Mouse (Mus musculus) frontal cortex, adult (tissue): ENCODE results near the gene Gprin3.
"Not testable (repeated sequence)": the region's sequence is repeated elsewhere in the genome, so short reads cannot be mapped to it uniquely, and the experiment has no call there.

ENCODE experiments used
- ATAC-seq: cut with Nextera tagmentation; 2 replicates; pipeline ENCODE4 v1.9.2; 2017; ENCODE audit warnings: mild to moderate bottlenecking, moderate library complexity, mixed read lengths; ENCODE audit not compliant: low TSS enrichment

Gene Gprin3

GRCm38 (mm10) chr6:59351108-59351789, 74.8 kb downstream of the Gprin3 start:
- no peak for ATAC-seq

GRCm38 (mm10) chr6:59348673-59349072, 77.4 kb downstream of the Gprin3 start:
- ATAC-seq, result no peak

GRCm38 (mm10) chr6:59341146-59341545, 84.9 kb downstream of the Gprin3 start:
- ATAC-seq, result no peak

- ATAC-seq, result no peak
These were observed 97.8 kb downstream of the Gprin3 start for GRCm38 (mm10) chr6:59328297-59328696.

- ATAC-seq, result no peak; the same call in 1 of the 2 replicates
These were observed 110.2 kb downstream of the Gprin3 start for GRCm38 (mm10) chr6:59315868-59316267.

GRCm38 (mm10) chr6:59315090-59315489, 111.0 kb downstream of the Gprin3 start:
- ATAC-seq, result peak; percentile 88

- no peak for ATAC-seq
These were observed 112.9 kb downstream of the Gprin3 start for GRCm38 (mm10) chr6:59313162-59313561.

- ATAC-seq, result no peak
These were observed 114.9 kb downstream of the Gprin3 start for GRCm38 (mm10) chr6:59311241-59311640.

- ATAC-seq, result not testable (repeated sequence)
These were observed 121.7 kb downstream of the Gprin3 start for GRCm38 (mm10) chr6:59304235-59304942.

- ATAC-seq, result no peak
These were observed 123.1 kb downstream of the Gprin3 start for GRCm38 (mm10) chr6:59303031-59303430.
